Mouse (Mus musculus) bone marrow, adult 2 months (tissue): Measurements from ENCODE around the gene Mapk10.

ENCODE experiments used
- CTCF ChIP-seq: fragments of 200-500 bp; IDR thresholded peaks from 2 replicates; pipeline ENCODE4 v1.5.1; 2011; ENCODE audit warnings: low read length, control low read depth; ENCODE audit not compliant: control insufficient read depth, insufficient read depth
- POLR2A ChIP-seq: fragments of 200-500 bp; IDR thresholded peaks from 2 replicates; pipeline ENCODE4 v1.6.1; 2011; ENCODE audit warnings: low read depth, mild to moderate bottlenecking, control low read depth, low read length, borderline replicate concordance; ENCODE audit not compliant: control insufficient read depth

DNA sequence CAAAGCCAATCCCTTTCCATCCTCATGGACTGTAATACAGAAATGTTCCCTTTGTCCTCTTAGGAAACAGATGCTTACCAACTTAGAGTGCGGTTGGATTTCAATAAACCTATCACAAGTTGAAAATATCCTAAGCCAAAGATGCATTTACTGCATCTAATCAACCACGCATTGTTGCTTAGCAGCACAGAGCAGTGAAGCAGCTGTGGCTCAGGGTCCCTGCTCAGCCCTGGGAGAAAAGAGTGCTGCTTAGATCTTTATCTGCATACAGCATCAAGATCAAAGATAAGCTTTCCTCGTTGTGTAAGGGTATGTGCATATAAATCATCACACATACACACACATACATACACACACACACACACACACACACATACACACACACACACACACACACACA, 190.2 kb downstream of the Mapk10 start:
- TF ChIP-seq CTCF (no peak), POLR2A (no peak)
